Mouse (Mus musculus) myocyte (in vitro differentiated cells): ENCODE data around the gene Ubac2. TPM values are rescaled to one million over a fixed set of nuclear protein-coding genes. Genes with fewer than 3 reads are reported as not detected.
A peak's percentile ranks its signal among the peaks of the same experiment; 100 is the strongest.

Experiments
- H3K27me3 ChIP-seq: one replicate; pipeline ENCODE4 v1.6.1; 2011; ENCODE audit not compliant: control insufficient read depth, insufficient read depth, insufficient read length
- H3K36me3 ChIP-seq: one replicate; pipeline ENCODE4 v1.6.1; 2011; ENCODE audit not compliant: control insufficient read depth, insufficient read depth
- H3K4me2 ChIP-seq: one replicate; pipeline ENCODE4 v1.6.1; 2011; ENCODE audit warnings: low read depth, control low read depth
- H3K4me3 ChIP-seq: one replicate; pipeline ENCODE4 v1.5.1; 2011; ENCODE audit warnings: mild to moderate bottlenecking, control low read depth, moderate library complexity
- H3K79me2 ChIP-seq: one replicate; pipeline ENCODE4 v1.6.1; 2011; ENCODE audit not compliant: control insufficient read depth, insufficient read depth
- H3ac ChIP-seq: one replicate; pipeline ENCODE4 v1.6.1; 2011; ENCODE audit not compliant: control insufficient read depth, insufficient read length
- CEBPB ChIP-seq: IDR thresholded peaks from 2 replicates; pipeline ENCODE4 v1.6.1; 2011; ENCODE audit warnings: mild to moderate bottlenecking, moderate library complexity; ENCODE audit not compliant: poor library complexity, insufficient read depth, severe bottlenecking
- E2F4 ChIP-seq: IDR thresholded peaks from one replicate; pipeline ENCODE4 v1.6.1; 2011; ENCODE audit warnings: mild to moderate bottlenecking, control low read depth, moderate library complexity; ENCODE audit not compliant: insufficient read depth
- MAX ChIP-seq: IDR thresholded peaks from one replicate; pipeline ENCODE4 v1.6.1; 2011; ENCODE audit warnings: low read depth, mild to moderate bottlenecking, control low read depth
- MYOD1 ChIP-seq, 3 experiments: IDR thresholded peaks; one replicate each; pipeline ENCODE4 v1.6.1; 2011; ENCODE audit warnings: control low read depth in 2 of 3, low read depth in 2 of 3, mild to moderate bottlenecking in 2 of 3, moderate library complexity in 1 of 3; ENCODE audit not compliant: insufficient read length in 2 of 3, control insufficient read depth in 1 of 3
- MYOG ChIP-seq, 3 experiments: IDR thresholded peaks; one replicate each; pipeline ENCODE4 v1.6.1; 2011; ENCODE audit warnings: control low read depth in 2 of 3, low read depth in 2 of 3, mild to moderate bottlenecking in 2 of 3; ENCODE audit not compliant: insufficient read length in 2 of 3, control insufficient read depth in 1 of 3, insufficient read depth in 1 of 3
- POLR2A ChIP-seq: IDR thresholded peaks from one replicate; pipeline ENCODE4 v1.6.1; 2011; ENCODE audit warnings: low read depth, mild to moderate bottlenecking, control low read depth, moderate library complexity; ENCODE audit not compliant: insufficient read length
- POLR2AphosphoS2 ChIP-seq: IDR thresholded peaks from one replicate; pipeline ENCODE4 v1.6.1; 2011; ENCODE audit warnings: low read depth, control low read depth; ENCODE audit not compliant: insufficient read length
- REST ChIP-seq: IDR thresholded peaks from one replicate; pipeline ENCODE4 v1.6.1; 2011; ENCODE audit warnings: mild to moderate bottlenecking, control low read depth, moderate library complexity; ENCODE audit not compliant: insufficient read depth, insufficient read length
- SRF ChIP-seq: IDR thresholded peaks from one replicate; pipeline ENCODE4 v1.6.1; 2011; ENCODE audit warnings: low read depth; ENCODE audit not compliant: control insufficient read depth, insufficient read length
- TCF12 ChIP-seq: IDR thresholded peaks from one replicate; pipeline ENCODE4 v1.6.1; 2011; ENCODE audit warnings: mild to moderate bottlenecking, control low read depth; ENCODE audit not compliant: poor library complexity, insufficient read depth, severe bottlenecking
- TCF3 ChIP-seq: IDR thresholded peaks from one replicate; pipeline ENCODE4 v1.6.1; 2011; ENCODE audit warnings: low read depth, control low read depth; ENCODE audit not compliant: insufficient read length
- polyA plus RNA-seq: library from polyadenylated mRNA; unstranded; fragments of >200 nt; fragmentation: generic; extraction: Trizol; gene quantifications from one replicate; pipeline ENCODE4 v1.2.1, GENCODE M21; 2012; ENCODE audit warnings: missing spikeins

The Ubac2 gene
- polyA plus RNA-seq, 1 experiment, result 33.1 TPM

GRCm38 (mm10) chr14:122068801-122069695, 190.6 kb downstream of the Ubac2 start:
- H3K36me3 ChIP-seq, result no peaks in the 10 kb centered on the region
- H3K4me3 ChIP-seq, result no peak overlapping the region
- TF ChIP-seq POLR2AphosphoS2 (no peak), MYOG (IDR thresholded peaks at IDR 0.05; ENCODE audit: control insufficient read depth in 1 of 3, insufficient read depth in 1 of 3, insufficient read length in 2 of 3, low read depth in 2 of 3) (no peak), TCF12 (no peak), TCF3 (no peak), REST (no peak), CEBPB (no peak), MAX (no peak), POLR2A (no peak), SRF (no peak), E2F4 (no peak), MYOD1 (IDR thresholded peaks at IDR 0.05; ENCODE audit: control insufficient read depth in 1 of 3, insufficient read length in 2 of 3, low read depth in 2 of 3) (no peak)
- peak overlapping the region; percentile 24 for H3K4me2 ChIP-seq
- H3ac ChIP-seq, result no peak overlapping the region
- H3K27me3 ChIP-seq, result no peaks in the 10 kb centered on the region
- H3K79me2 ChIP-seq, result no peaks in the 10 kb centered on the region

- no peak overlapping the region for H3ac ChIP-seq
- no peaks in the 10 kb centered on the region for H3K27me3 ChIP-seq
- H3K36me3 ChIP-seq, result no peaks in the 10 kb centered on the region
- TF ChIP-seq TCF12, result no peak
- TF ChIP-seq MYOG (IDR thresholded peaks at IDR 0.05; ENCODE audit: control insufficient read depth in 1 of 3, insufficient read depth in 1 of 3, insufficient read length in 2 of 3, low read depth in 2 of 3), result no peak
- no peak for TF ChIP-seq REST
- no peak for TF ChIP-seq MYOD1 (IDR thresholded peaks at IDR 0.05; ENCODE audit: control insufficient read depth in 1 of 3, insufficient read length in 2 of 3, low read depth in 2 of 3)
- no peak for TF ChIP-seq TCF3
- H3K4me2 ChIP-seq, result no peak overlapping the region
- H3K79me2 ChIP-seq, result no peaks in the 10 kb centered on the region
- H3K4me3 ChIP-seq, result no peak overlapping the region
Measured at GRCm38 (mm10) chr14:122069948-122070347, 191.5 kb downstream of the Ubac2 start.

Other genes with a start within 250 kb of the Ubac2 start
- 2.8 TPM for gene Dock9, start 80.8 kb upstream of the Ubac2 start, polyA plus RNA-seq
- not detected for gene Gpr18, start 37.2 kb downstream of the Ubac2 start, polyA plus RNA-seq
- gene Gpr183, start 86.6 kb downstream of the Ubac2 start, polyA plus RNA-seq, result 0.02 TPM
- not detected for gene Timm8a2, start 156.1 kb downstream of the Ubac2 start, polyA plus RNA-seq
- gene Tm9sf2, start 228.4 kb downstream of the Ubac2 start, polyA plus RNA-seq, result 64.1 TPM